Mouse (Mus musculus) splenic B cell, adult 2 months (primary cell): ENCODE results near the gene Padi2.

Experiments used
- DNase-seq: peaks from one replicate; pipeline ENCODE4 v3.0.0-alpha.2; 2011; ENCODE audit warnings: low read depth, low spot score
- H3K27me3 ChIP-seq: 2 replicates; pipeline ENCODE4 v1.6.1; 2012; ENCODE audit warnings: mild to moderate bottlenecking, low read length, moderate library complexity, mixed read lengths; ENCODE audit not compliant: control insufficient read depth, poor library complexity, insufficient read depth, severe bottlenecking
- H3K36me3 ChIP-seq: 2 replicates; pipeline ENCODE4 v1.6.1; 2012; ENCODE audit warnings: mild to moderate bottlenecking, low read length, moderate library complexity, mixed read lengths; ENCODE audit not compliant: control insufficient read depth, poor library complexity, insufficient read depth, severe bottlenecking

Padi2 gene

GRCm38 (mm10) chr4:140906076-140906826 is at the start of gene Padi2:
Gene Padi2, plus strand, starts transcription at chr4:140906344.
- Histone ChIP-seq H3K27me3 (no peaks in the 10 kb centered on the region), H3K36me3 (no peaks in the 10 kb centered on the region)

DNA sequence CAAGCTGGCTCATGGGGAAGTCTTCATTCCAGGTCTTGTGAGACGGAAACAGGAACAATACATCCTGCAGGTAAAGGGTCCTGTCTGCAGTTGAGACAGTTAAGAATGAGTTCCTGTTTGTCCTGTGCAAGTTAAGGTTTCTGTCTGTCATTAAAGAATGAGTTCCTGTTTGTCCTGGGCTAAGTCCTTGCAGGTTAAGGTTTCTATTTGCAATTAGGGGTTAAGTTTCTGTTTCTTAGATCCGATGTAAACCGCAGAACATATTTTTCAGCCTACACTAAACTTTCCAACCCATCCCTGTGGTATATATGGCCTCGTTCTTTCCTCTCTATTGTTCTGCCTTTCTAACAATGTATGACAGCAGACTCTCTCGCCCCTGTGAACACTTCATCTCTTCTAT is 49.1 kb upstream of the Padi2 start:
- Histone ChIP-seq H3K27me3 (no peaks in the 10 kb centered on the region), H3K36me3 (no peaks in the 10 kb centered on the region)
- DNase-seq = peak; percentile 23

More at GRCm38 (mm10) chr4:140906076-140906826, at the start of gene Padi2:
- peak; percentile 92 for DNase-seq

- H3K36me3 ChIP-seq = no peaks in the 10 kb centered on the region
- H3K27me3 ChIP-seq = no peaks in the 10 kb centered on the region
- no peak for DNase-seq
These were observed 48.3 kb upstream of the Padi2 start for GRCm38 (mm10) chr4:140857813-140858212.

DNA sequence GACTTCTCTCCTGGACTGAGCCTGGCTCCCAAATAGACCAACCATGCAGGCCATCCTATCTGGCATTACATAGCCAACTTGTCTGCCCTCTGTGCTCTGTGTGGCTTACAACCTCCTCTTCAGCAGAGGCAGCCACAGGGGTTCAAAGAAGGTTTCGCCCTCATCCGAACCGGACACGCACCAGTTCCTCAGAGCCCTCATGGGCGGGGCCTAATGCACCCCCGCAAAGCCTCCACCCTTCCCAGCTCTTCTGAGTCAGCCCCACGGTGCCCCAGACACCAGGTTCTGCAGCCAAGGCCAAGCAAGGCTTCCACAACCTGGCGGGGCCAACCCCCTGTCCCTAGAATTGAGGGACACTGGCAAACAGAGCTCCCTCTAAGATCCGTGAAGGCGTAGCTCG is 46.9 kb upstream of the Padi2 start:
- peak; percentile 70 for DNase-seq
- Histone ChIP-seq H3K36me3 (no peaks in the 10 kb centered on the region), H3K27me3 (no peaks in the 10 kb centered on the region)

- H3K27me3 ChIP-seq = no peaks in the 10 kb centered on the region
- peak; percentile 43 for DNase-seq
- no peaks in the 10 kb centered on the region for H3K36me3 ChIP-seq
These were observed 45.9 kb upstream of the Padi2 start for GRCm38 (mm10) chr4:140860125-140860766.

DNA sequence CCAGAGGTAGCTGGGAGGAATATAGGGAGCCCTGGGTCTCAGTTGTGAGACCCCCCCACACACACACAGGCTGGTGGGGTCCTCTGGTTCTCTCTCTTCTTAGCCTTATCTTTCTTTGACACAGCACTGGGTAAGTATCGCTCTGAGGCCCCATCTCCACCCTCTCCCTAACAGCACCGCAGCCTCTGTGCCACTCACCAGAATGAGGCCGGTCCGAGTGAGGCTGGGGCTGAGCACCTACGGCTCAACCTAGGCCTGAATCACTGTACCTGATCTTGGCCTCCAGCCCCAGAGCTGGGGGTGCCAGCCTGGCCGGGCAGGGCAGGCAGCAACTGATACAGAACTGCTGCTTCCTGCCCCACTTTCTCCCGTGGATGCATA is 45.4 kb upstream of the Padi2 start:
- H3K36me3 ChIP-seq = no peaks in the 10 kb centered on the region
- DNase-seq = no peak

GRCm38 (mm10) chr4:140862036-140862650 is 44.0 kb upstream of the Padi2 start:
- no peak for DNase-seq
- no peaks in the 10 kb centered on the region for H3K27me3 ChIP-seq
- no peaks in the 10 kb centered on the region for H3K36me3 ChIP-seq

More for the DNA sequence above, 45.4 kb upstream of the Padi2 start:
- no peaks in the 10 kb centered on the region for H3K27me3 ChIP-seq

GRCm38 (mm10) chr4:140868484-140869190 is 37.5 kb upstream of the Padi2 start:
- peak; percentile 76 for DNase-seq
- Histone ChIP-seq H3K36me3 (no peaks in the 10 kb centered on the region), H3K27me3 (no peaks in the 10 kb centered on the region)

GRCm38 (mm10) chr4:140869945-140870344 is 36.2 kb upstream of the Padi2 start:
- Histone ChIP-seq H3K27me3 (no peaks in the 10 kb centered on the region), H3K36me3 (no peaks in the 10 kb centered on the region)
- no peak for DNase-seq

GRCm38 (mm10) chr4:140870876-140871275 is 35.3 kb upstream of the Padi2 start:
- Histone ChIP-seq H3K27me3 (no peaks in the 10 kb centered on the region), H3K36me3 (no peaks in the 10 kb centered on the region)
- no peak for DNase-seq

DNA sequence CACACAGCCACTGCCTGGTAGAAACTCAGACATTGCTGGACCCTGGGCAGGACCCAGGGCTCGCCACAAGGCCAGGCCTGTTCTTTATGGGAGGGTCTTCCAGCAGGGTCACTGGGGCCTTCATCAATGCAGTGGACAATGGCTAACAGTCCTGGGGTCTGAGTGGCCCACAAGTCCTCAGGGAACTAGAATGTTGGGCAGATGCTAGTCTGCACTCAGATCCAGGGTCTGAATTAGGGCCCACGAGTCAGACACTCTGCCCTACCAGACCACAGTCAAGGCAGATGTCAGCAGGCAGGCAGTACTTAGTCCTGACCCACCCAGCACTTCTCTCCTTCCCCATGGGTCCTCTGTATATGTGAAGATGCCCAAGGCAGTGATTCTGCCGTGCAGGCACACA is 34.8 kb upstream of the Padi2 start:
- H3K36me3 ChIP-seq = no peaks in the 10 kb centered on the region
- H3K27me3 ChIP-seq = no peaks in the 10 kb centered on the region
- no peak for DNase-seq

- Histone ChIP-seq H3K36me3 (no peaks in the 10 kb centered on the region), H3K27me3 (no peaks in the 10 kb centered on the region)
- no peak for DNase-seq
These were observed 34.1 kb upstream of the Padi2 start for GRCm38 (mm10) chr4:140871851-140872685.

DNA sequence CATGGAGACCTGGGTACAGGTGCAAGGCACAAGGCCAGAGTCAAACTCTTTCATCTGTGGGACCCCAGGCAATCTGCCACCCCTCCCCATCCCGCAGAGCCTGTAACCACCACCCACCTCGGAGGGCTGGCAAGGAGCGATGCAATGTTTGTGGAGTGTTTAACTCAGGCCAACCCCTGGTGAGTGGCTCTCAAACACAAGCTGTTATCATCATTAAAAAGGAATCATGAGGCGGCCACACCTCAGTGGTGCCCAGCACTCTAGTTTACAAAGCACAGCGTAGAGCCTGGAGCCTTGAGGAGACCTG is 33.5 kb upstream of the Padi2 start:
- DNase-seq = no peak
- no peaks in the 10 kb centered on the region for H3K36me3 ChIP-seq

DNA sequence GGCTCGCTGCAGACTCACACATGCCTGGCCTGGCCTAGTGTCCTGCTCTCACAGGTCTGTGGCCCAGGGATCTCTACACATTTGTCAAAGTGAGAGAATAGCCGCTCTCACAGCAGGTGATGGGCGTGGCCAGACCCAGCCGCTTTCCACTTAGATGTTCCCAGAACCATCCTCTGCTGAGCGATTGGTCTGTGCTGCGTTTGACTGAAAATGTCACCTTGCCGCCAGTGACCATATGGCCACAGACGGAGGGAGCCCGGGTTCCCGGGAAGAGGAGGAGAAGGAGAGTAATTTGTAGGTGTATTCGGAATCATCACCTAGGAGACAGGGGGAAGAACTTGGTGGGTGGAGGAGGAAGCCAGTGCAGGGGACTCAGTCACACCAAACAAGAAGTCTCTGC is 33.1 kb upstream of the Padi2 start:
- Histone ChIP-seq H3K36me3 (no peaks in the 10 kb centered on the region), H3K27me3 (no peaks in the 10 kb centered on the region)
- DNase-seq = no peak

More for the DNA sequence above, 33.5 kb upstream of the Padi2 start:
- no peaks in the 10 kb centered on the region for H3K27me3 ChIP-seq
